Mouse (Mus musculus) hindbrain, embryonic 14.5 days (tissue): ENCODE measurements around the gene Olfr703. TPM values are rescaled to one million over a fixed set of nuclear protein-coding genes. Genes with fewer than 3 reads are reported as not detected.

Source experiments
- polyA plus RNA-seq: library from polyadenylated mRNA; unstranded; fragments of >200 nt; fragmentation: Nextera tagmentation; extraction: Ambion mirVana; gene quantifications from 2 replicates; pipeline ENCODE4 v1.2.1, GENCODE M21; 2014

Gene Olfr703
- polyA plus RNA-seq, 1 experiment from 2014 or later = not detected

Other genes with a start within 250 kb of the Olfr703 start
- not detected in 2 replicates for gene Olfr693, start 162.8 kb upstream of the Olfr703 start, polyA plus RNA-seq
- gene Olfr694, start 151.5 kb upstream of the Olfr703 start, polyA plus RNA-seq = not detected in 2 replicates
- gene Olfr695, start 127.0 kb upstream of the Olfr703 start, polyA plus RNA-seq = not detected in 2 replicates
- not detected in 2 replicates for gene Olfr697, start 100.9 kb upstream of the Olfr703 start, polyA plus RNA-seq
- not detected in 2 replicates for gene Olfr698, start 88.0 kb upstream of the Olfr703 start, polyA plus RNA-seq
- not detected in 2 replicates for gene Olfr699, start 50.2 kb upstream of the Olfr703 start, polyA plus RNA-seq
- not detected in 2 replicates for gene Olfr700, start 34.5 kb upstream of the Olfr703 start, polyA plus RNA-seq
- gene Olfr701, start 29.2 kb upstream of the Olfr703 start, polyA plus RNA-seq = not detected in 2 replicates
- not detected in 2 replicates for gene Olfr702, start 9.5 kb upstream of the Olfr703 start, polyA plus RNA-seq
- not detected in 2 replicates for gene Olfr704, start 19.8 kb downstream of the Olfr703 start, polyA plus RNA-seq
- gene Olfr705, start 33.5 kb downstream of the Olfr703 start, polyA plus RNA-seq = not detected in 2 replicates
- not detected in 2 replicates for gene Olfr706, start 44.8 kb downstream of the Olfr703 start, polyA plus RNA-seq
- not detected in 2 replicates for gene Olfr707, start 57.9 kb downstream of the Olfr703 start, polyA plus RNA-seq
- not detected in 2 replicates for gene Olfr1532-ps1, start 64.6 kb downstream of the Olfr703 start, polyA plus RNA-seq
- not detected in 2 replicates for gene Olfr709-ps1, start 88.9 kb downstream of the Olfr703 start, polyA plus RNA-seq
- not detected in 2 replicates for gene Olfr710, start 105.0 kb downstream of the Olfr703 start, polyA plus RNA-seq
- not detected in 2 replicates for gene Olfr6, start 120.6 kb downstream of the Olfr703 start, polyA plus RNA-seq
- gene Olfr711, start 132.1 kb downstream of the Olfr703 start, polyA plus RNA-seq = not detected in 2 replicates
- not detected in 2 replicates for gene Olfr2, start 162.7 kb downstream of the Olfr703 start, polyA plus RNA-seq
- gene Olfr713, start 187.8 kb downstream of the Olfr703 start, polyA plus RNA-seq = not detected in 2 replicates
- not detected in 2 replicates for gene Olfr714, start 227.6 kb downstream of the Olfr703 start, polyA plus RNA-seq
- not detected in 2 replicates for gene Olfr17, start 249.9 kb downstream of the Olfr703 start, polyA plus RNA-seq